Mouse (Mus musculus) ES-E14 (cell line): ENCODE measurements around the gene Fndc7.

Experiments
- CHD2 ChIP-seq: IDR thresholded peaks from 2 replicates; pipeline ENCODE4 v1.6.1; 2014; ENCODE audit warnings: mild to moderate bottlenecking, low read depth, low read length, inconsistent platforms
- HCFC1 ChIP-seq: IDR thresholded peaks from 2 replicates; pipeline ENCODE4 v1.6.1; 2012; ENCODE audit warnings: low read length, inconsistent platforms, borderline replicate concordance; ENCODE audit not compliant: insufficient read depth
- ZC3H11A ChIP-seq: IDR thresholded peaks from 2 replicates; pipeline ENCODE4 v1.6.1; 2012; ENCODE audit warnings: low read depth, mild to moderate bottlenecking, inconsistent platforms, low read length, borderline replicate concordance
- ZNF384 ChIP-seq: IDR thresholded peaks from 2 replicates; pipeline ENCODE4 v1.6.1; 2012; ENCODE audit warnings: low read depth, low read length, inconsistent platforms

GRCm38 (mm10) chr3:108886934-108887617 is 2.7 kb downstream of the Fndc7 start:
- TF ChIP-seq ZNF384 (no peak), ZC3H11A (no peak), CHD2 (no peak), HCFC1 (no peak)
